In the genomic region with DNA sequence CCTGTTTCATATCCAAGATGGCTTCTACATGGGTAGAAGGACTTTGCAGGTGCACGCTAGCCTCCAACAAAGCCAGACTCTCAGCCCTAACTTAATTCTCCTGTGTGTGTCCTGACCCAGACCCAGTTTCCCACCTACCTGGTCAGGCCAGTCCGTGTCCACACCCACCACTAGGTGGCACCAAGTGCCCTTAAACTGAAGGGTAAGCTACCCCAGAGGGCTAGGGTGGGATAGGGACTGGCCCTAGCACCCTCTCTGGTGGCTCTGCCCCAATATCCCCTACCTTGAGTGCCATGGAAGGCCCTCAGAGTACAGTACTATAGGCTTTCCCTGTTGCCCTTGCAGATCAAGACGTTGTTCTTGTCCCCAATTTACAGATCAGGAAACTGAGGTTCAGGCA, we compare ENCODE assay signal across 8 mouse cellular contexts.
A peak's percentile ranks its signal among the peaks of the same experiment; 100 is the strongest.
DNase-seq lines count a peak whose midpoint lies in the region; ATAC-seq and TF ChIP-seq lines count a peak whose summit lies in the region.

No protein-coding gene starts in this region.

- H3K9me3 ChIP-seq in MEL (replicated peaks; ENCODE audit: insufficient read depth, low read length) = no peaks in the 10 kb centered on the region
- H3K9me3 ChIP-seq in liver, embryonic 13.5 days (replicated peaks) = no peaks in the 10 kb centered on the region

- no peak overlapping the region for H3K27ac ChIP-seq in left cerebral cortex, adult 2 months
- no peak overlapping the region for H3K27ac ChIP-seq in MEL (ENCODE audit: control insufficient read depth, low read depth, low read length)
- H3K27ac ChIP-seq in liver, embryonic 13.5 days = no peak overlapping the region

- peak; percentile 22 to 51 for DNase-seq in left cerebral cortex, adult 2 months (ENCODE audit: extremely low spot score in 1 of 2, low spot score in 2 of 2)
- DNase-seq in left cerebral cortex, adult 11 months (ENCODE audit: low spot score) = no peak
- peak; percentile 54 for DNase-seq in MEL (ENCODE audit: low read depth, low spot score)
- DNase-seq in brain, embryonic 14.5 days (ENCODE audit: low read depth) = peak; percentile 57
- DNase-seq in heart, postnatal 10 days = peak; percentile 26 to 55
- DNase-seq in liver, embryonic 13.5 days = no peak
- DNase-seq in retina, postnatal 7 days (ENCODE audit: low read depth, low spot score) = peak; percentile 29
- no peak for DNase-seq in yolk sac, embryonic 10.5 days (ENCODE audit: low spot score)

- H3K27me3 ChIP-seq in MEL (ENCODE audit: control insufficient read depth in 1 of 2, insufficient read depth in 2 of 2, low read length in 2 of 2) = no peaks in the 10 kb centered on the region; a peak in 2 of 4 replicates
- H3K27me3 ChIP-seq in liver, embryonic 13.5 days = peaks cover 15% of the 10 kb centered on the region; the same call in 1 of the 2 replicates

- TF ChIP-seq EP300 in MEL (IDR thresholded peaks at IDR 0.05; ENCODE audit: low read depth in 1 of 2, low read length in 2 of 2) = no peak

- TF ChIP-seq RAD21 in MEL (IDR thresholded peaks at IDR 0.05; ENCODE audit: low read depth, low read length) = peak; percentile 68

- H3K4me1 ChIP-seq in MEL (ENCODE audit: control insufficient read depth in 1 of 2, insufficient read depth in 2 of 2, low read length in 2 of 2) = peaks cover 0 to 3% of the 10 kb centered on the region in 2 experiments; a peak in 1 of 4 replicates
- no peaks in the 10 kb centered on the region; the same call in 1 of the 2 replicates for H3K4me1 ChIP-seq in liver, embryonic 13.5 days (replicated peaks)

- no peaks in the 10 kb centered on the region for H3K79me2 ChIP-seq in MEL (ENCODE audit: control insufficient read depth, insufficient read depth, low read length, poor library complexity)

- WGBS in liver, embryonic 13.5 days (ENCODE audit: insufficient replicate concordance) = 27% methylated on average over 3 of the region's 3 CpGs

- no peak overlapping the region for H3K9ac ChIP-seq in MEL (ENCODE audit: control insufficient read depth, low read depth, low read length, poor library complexity, severe bottlenecking)
- H3K9ac ChIP-seq in liver, embryonic 13.5 days = no peak overlapping the region

- peak; percentile 36 for ATAC-seq in liver, embryonic 13.5 days (ENCODE audit: low read depth)

- TF ChIP-seq POLR2A in MEL (IDR thresholded peaks at IDR 0.05; ENCODE audit: control insufficient read depth in 1 of 2, insufficient read depth in 1 of 2, low read depth in 1 of 2, low read length in 2 of 2, poor library complexity in 1 of 2) = no peak
- no peak for TF ChIP-seq POLR2A in brain, embryonic 14.5 days (IDR thresholded peaks at IDR 0.05; ENCODE audit: borderline replicate concordance, extremely low read depth, insufficient read depth, insufficient read length, poor library complexity, severe bottlenecking)

- intact Hi-C loops in left cerebral cortex, adult 2 months (cut with DNase I) = loop anchor here (2.0 kb wide), 1 partner anchor 372 kb away; no protein-coding TSS in a partner anchor
- intact Hi-C loops in heart, postnatal 10 days (cut with DNase I) = loop anchor here (2.0 kb wide), 1 partner anchor 372 kb away; no protein-coding TSS in a partner anchor

- H3K36me3 ChIP-seq in MEL (ENCODE audit: control insufficient read depth in 1 of 2, insufficient read depth in 2 of 2, low read length in 2 of 2) = no peaks in the 10 kb centered on the region
- no peaks in the 10 kb centered on the region for H3K36me3 ChIP-seq in liver, embryonic 13.5 days

- H3K4me2 ChIP-seq in liver, embryonic 13.5 days = no peak overlapping the region

- peak; percentile 73 for TF ChIP-seq CTCF in left cerebral cortex, adult 2 months (IDR thresholded peaks at IDR 0.05)
- peak; percentile 70 to 85 (median 74) for TF ChIP-seq CTCF in MEL (IDR thresholded peaks at IDR 0.05 in 2 of 3, conservative IDR thresholded peaks at IDR 0.05 in 1 of 3; ENCODE audit: control insufficient read depth in 1 of 3, insufficient read depth in 1 of 3, low read depth in 2 of 3, low read length in 3 of 3, poor library complexity in 1 of 3, severe bottlenecking in 1 of 3)
- TF ChIP-seq CTCF in brain, embryonic 14.5 days (IDR thresholded peaks at IDR 0.05; ENCODE audit: borderline replicate concordance, extremely low read depth, insufficient read depth, insufficient read length) = peak; percentile 69

- H3K4me3 ChIP-seq in left cerebral cortex, adult 2 months = no peak overlapping the region
- no peak overlapping the region for H3K4me3 ChIP-seq in MEL (ENCODE audit: control insufficient read depth in 1 of 2, insufficient read depth in 1 of 2, low read depth in 2 of 2, low read length in 2 of 2)
- no peak overlapping the region for H3K4me3 ChIP-seq in liver, embryonic 13.5 days (replicated peaks)

TF ChIP-seq in MEL, 35 proteins besides CTCF, POLR2A, EP300 and RAD21:
- TF ChIP-seq SMC3 (IDR thresholded peaks at IDR 0.05; ENCODE audit: low read depth, low read length) (peak; percentile 56), CHD1 (IDR thresholded peaks at IDR 0.05; ENCODE audit: low read depth, low read length) (no peak), ZC3H11A (IDR thresholded peaks at IDR 0.05; ENCODE audit: low read depth, low read length) (0 out of 2 replicates have a peak, but pooled peaks have one; percentile 27), ZMIZ1 (IDR thresholded peaks at IDR 0.05; ENCODE audit: low read depth, low read length) (no peak), USF2 (IDR thresholded peaks at IDR 0.05; ENCODE audit: borderline replicate concordance in 1 of 2, insufficient read depth in 1 of 2, low read depth in 1 of 2, low read length in 2 of 2) (no peak), ELF1 (IDR thresholded peaks at IDR 0.05; ENCODE audit: low read depth, low read length) (no peak), MAZ (IDR thresholded peaks at IDR 0.05; ENCODE audit: low read depth, low read length) (no peak), ZNF384 (IDR thresholded peaks at IDR 0.05; ENCODE audit: low read depth, low read length) (no peak), CHD2 (IDR thresholded peaks at IDR 0.05; ENCODE audit: low read length) (no peak), MXI1 (IDR thresholded peaks at IDR 0.05; ENCODE audit: low read depth, low read length) (no peak), RCOR1 (IDR thresholded peaks at IDR 0.05; ENCODE audit: low read depth, low read length) (no peak), TAL1 (IDR thresholded peaks at IDR 0.05; ENCODE audit: low read length) (no peak), POLR2AphosphoS2 (IDR thresholded peaks at IDR 0.05; ENCODE audit: low read length) (no peak)

Comparison
In these comparisons a context has a peak if more than half of its experiments do, and no peak if none do; other contexts are left out.
1. DNase-seq: peak in left cerebral cortex, adult 2 months (2 of 2), MEL (single experiment), brain, embryonic 14.5 days (single experiment), heart, postnatal 10 days (2 of 2) and retina, postnatal 7 days (single experiment); none in left cerebral cortex, adult 11 months (single experiment), liver, embryonic 13.5 days (single experiment) and yolk sac, embryonic 10.5 days (single experiment).
2. Peak in every context shown above with its lines, with median percentiles within 50 percentile points of each other: CTCF ChIP-seq.